Mouse (Mus musculus) C2C12 (cell line): Measurements from ENCODE around the gene Actn1. TPM values are rescaled to one million over a fixed set of nuclear protein-coding genes. Genes with fewer than 3 reads are reported as not detected.

Source experiments
- H3K27me3 ChIP-seq: one replicate; pipeline ENCODE4 v1.6.1; 2011; ENCODE audit not compliant: control insufficient read depth, insufficient read depth, insufficient read length
- H3K36me3 ChIP-seq: one replicate; pipeline ENCODE4 v1.6.1; 2011; ENCODE audit not compliant: control insufficient read depth, insufficient read depth
- H3K4me3 ChIP-seq: one replicate; pipeline ENCODE4 v1.5.1; 2011; ENCODE audit warnings: mild to moderate bottlenecking, control low read depth; ENCODE audit not compliant: poor library complexity, insufficient read depth, severe bottlenecking
- H3K79me2 ChIP-seq: one replicate; pipeline ENCODE4 v1.6.1; 2011; ENCODE audit not compliant: control insufficient read depth, insufficient read depth
- H3K79me3 ChIP-seq: one replicate; pipeline ENCODE4 v1.6.1; 2011; ENCODE audit warnings: low read depth, control low read depth
- H3ac ChIP-seq: one replicate; pipeline ENCODE3; 2011; ENCODE audit warnings: low read depth; ENCODE audit not compliant: control insufficient read depth, insufficient read length
- CEBPB ChIP-seq: IDR thresholded peaks from one replicate; pipeline ENCODE4 v1.6.1; 2011; ENCODE audit warnings: low read depth, mild to moderate bottlenecking, control low read depth, moderate library complexity
- CTCF ChIP-seq: IDR thresholded peaks from one replicate; pipeline ENCODE4 v1.5.1; 2011; ENCODE audit not compliant: control insufficient read depth, insufficient read depth, insufficient read length
- FOSL1 ChIP-seq: IDR thresholded peaks from one replicate; pipeline ENCODE4 v1.8.0; 2011; ENCODE audit warnings: mild to moderate bottlenecking, low read length; ENCODE audit not compliant: poor library complexity, insufficient read depth, severe bottlenecking
- MAX ChIP-seq: IDR thresholded peaks from one replicate; pipeline ENCODE4 v1.6.1; 2011; ENCODE audit warnings: mild to moderate bottlenecking, control low read depth
- MYOD1 ChIP-seq: IDR thresholded peaks from one replicate; pipeline ENCODE4 v1.6.1; 2011; ENCODE audit warnings: low read depth; ENCODE audit not compliant: control insufficient read depth, insufficient read length
- MYOG ChIP-seq: IDR thresholded peaks from one replicate; pipeline ENCODE4 v1.6.1; 2011; ENCODE audit not compliant: control insufficient read depth, insufficient read length; ENCODE audit errors: extremely low read depth
- USF1 ChIP-seq: IDR thresholded peaks from one replicate; pipeline ENCODE4 v1.6.1; 2011; ENCODE audit warnings: low read depth, mild to moderate bottlenecking, control low read depth, moderate library complexity
- polyA plus RNA-seq: library from polyadenylated mRNA; unstranded; fragments of >200 nt; fragmentation: generic; extraction: Trizol; gene quantifications from one replicate; pipeline ENCODE4 v1.2.1, GENCODE M21; 2012; ENCODE audit warnings: missing spikeins

Actn1 gene
- polyA plus RNA-seq, 1 experiment, result 301 TPM

DNA sequence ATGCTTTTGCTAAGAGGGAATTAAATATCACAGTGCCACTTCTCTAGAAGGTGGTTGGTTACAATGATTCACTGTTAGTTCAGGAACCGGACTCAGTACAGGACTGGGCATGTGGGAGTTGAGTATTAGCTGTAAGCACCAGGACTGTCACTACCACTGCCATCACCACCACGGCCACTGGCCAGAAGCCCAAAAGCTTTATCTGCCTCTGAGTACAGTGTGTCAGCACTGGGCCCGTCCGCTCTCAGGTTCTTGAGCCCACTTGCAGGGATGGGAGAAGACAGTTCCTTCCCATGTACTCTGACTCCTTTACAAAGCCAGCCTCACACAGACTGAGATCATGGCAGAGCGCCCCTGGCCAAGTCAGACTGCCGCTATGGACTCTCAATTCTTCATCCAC is 16.0 kb downstream of the Actn1 start:
- H3K36me3 ChIP-seq, result peaks cover 48% of the 10 kb centered on the region
- no peak overlapping the region for H3K4me3 ChIP-seq
- peaks cover 100% of the 10 kb centered on the region for H3K79me2 ChIP-seq
- H3K27me3 ChIP-seq, result no peaks in the 10 kb centered on the region
- peaks cover 100% of the 10 kb centered on the region for H3K79me3 ChIP-seq
- no peak overlapping the region for H3ac ChIP-seq
- TF ChIP-seq MAX (no peak), CEBPB (no peak), USF1 (no peak), MYOD1 (no peak), MYOG (no peak), CTCF (no peak), FOSL1 (no peak)

DNA sequence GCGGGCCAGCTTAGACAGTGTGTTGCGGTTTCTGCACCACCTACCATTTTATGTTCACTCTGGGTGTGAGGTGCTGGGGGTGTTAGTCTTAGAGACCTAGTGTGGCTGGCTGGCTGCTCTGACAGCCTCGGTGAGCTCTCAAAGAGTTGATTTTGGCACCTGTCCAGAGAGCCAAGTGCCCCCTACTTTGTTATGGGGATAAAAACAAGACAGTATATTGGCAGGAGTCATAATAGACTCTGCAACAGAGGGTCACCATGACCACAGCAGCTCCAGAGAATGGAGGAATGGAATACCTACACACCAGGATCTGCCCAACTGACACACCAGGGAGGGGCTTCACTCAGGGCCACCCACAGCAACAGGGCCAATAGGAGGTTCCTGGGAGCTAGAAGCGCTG is 16.8 kb downstream of the Actn1 start:
- no peak for TF ChIP-seq MAX
- no peak for TF ChIP-seq MYOD1
- TF ChIP-seq CEBPB, result no peak
- TF ChIP-seq MYOG, result no peak
- no peak for TF ChIP-seq USF1
- TF ChIP-seq CTCF, result no peak
- no peak for TF ChIP-seq FOSL1
- Histone ChIP-seq H3K27me3 (no peaks in the 10 kb centered on the region), H3K79me3 (peaks cover 100% of the 10 kb centered on the region), H3ac (no peak overlapping the region), H3K4me3 (no peak overlapping the region), H3K36me3 (peaks cover 44% of the 10 kb centered on the region), H3K79me2 (peaks cover 100% of the 10 kb centered on the region)

DNA sequence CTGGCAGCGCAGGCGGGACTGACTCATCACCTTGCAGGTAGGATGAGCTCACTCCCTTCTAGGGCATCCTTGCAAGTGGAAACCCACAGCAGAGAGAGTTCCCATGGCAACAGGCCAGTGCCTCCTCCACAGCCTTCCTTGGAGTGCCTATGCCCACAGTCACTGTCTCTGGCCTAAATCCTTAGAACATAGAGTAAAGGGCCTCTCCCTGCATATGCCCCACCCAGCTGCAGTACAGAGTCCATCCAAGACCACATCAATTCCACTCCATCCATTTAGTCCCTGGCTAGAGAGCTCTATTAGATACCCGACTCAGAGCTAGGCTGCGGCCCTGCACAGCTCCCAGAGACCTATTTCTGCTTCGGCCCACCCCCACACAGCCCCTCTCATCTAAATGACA is 20.7 kb downstream of the Actn1 start:
- Histone ChIP-seq H3K79me3 (peaks cover 100% of the 10 kb centered on the region), H3K4me3 (no peak overlapping the region), H3ac (no peak overlapping the region), H3K27me3 (no peaks in the 10 kb centered on the region), H3K79me2 (peaks cover 100% of the 10 kb centered on the region), H3K36me3 (peaks cover 64% of the 10 kb centered on the region)
- no peak for TF ChIP-seq MYOG
- TF ChIP-seq FOSL1, result no peak
- no peak for TF ChIP-seq CTCF
- no peak for TF ChIP-seq MYOD1
- no peak for TF ChIP-seq MAX
- no peak for TF ChIP-seq CEBPB
- TF ChIP-seq USF1, result no peak

DNA sequence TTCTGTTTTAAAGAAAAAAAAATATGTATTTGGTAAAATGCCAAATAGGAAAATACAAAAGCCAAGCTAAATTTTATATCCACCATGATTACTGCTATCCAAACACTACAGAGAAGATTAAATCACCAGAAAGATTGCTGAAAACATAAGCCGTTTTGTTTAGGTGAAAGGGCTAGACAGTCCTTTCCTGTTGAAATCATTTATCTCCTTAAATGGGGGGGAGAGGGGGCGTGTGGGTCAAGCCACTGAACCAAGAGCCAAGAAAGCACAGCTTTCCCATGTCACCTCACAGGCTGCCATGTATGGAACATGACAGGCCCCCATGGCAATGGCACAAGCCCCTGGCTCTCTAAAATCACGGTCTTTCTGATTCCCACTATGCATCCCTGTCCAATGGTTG is 21.6 kb downstream of the Actn1 start:
- H3K36me3 ChIP-seq, result peaks cover 64% of the 10 kb centered on the region
- H3K79me3 ChIP-seq, result peaks cover 100% of the 10 kb centered on the region
- no peak overlapping the region for H3K4me3 ChIP-seq
- H3ac ChIP-seq, result no peak overlapping the region
- no peaks in the 10 kb centered on the region for H3K27me3 ChIP-seq
- TF ChIP-seq FOSL1, result no peak
- TF ChIP-seq MYOD1, result no peak
- no peak for TF ChIP-seq USF1
- TF ChIP-seq CEBPB, result no peak
- TF ChIP-seq MAX, result no peak
- peaks cover 100% of the 10 kb centered on the region for H3K79me2 ChIP-seq

DNA sequence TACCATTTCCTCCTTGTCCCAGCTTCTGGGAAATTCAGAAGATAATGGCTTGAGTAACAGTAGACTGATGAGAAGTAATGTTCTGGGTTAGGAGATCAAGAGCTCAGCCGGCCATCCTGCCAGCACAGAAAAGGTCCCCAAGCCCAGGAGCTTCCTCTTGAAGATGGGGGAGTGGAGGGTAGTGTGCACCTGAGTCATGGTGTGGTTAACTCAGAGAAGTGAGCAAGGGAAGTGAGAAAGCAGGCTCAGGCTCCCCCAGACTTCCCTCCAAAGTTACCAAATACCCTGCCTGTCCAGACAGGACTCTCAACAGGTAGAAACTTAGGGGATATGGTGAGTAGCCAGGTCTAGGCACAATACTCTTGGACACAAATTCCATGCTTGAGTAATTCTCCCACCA is 24.9 kb downstream of the Actn1 start:
- Histone ChIP-seq H3K4me3 (no peak overlapping the region), H3K79me2 (peaks cover 100% of the 10 kb centered on the region), H3ac (no peak overlapping the region), H3K27me3 (no peaks in the 10 kb centered on the region), H3K79me3 (peaks cover 99% of the 10 kb centered on the region), H3K36me3 (peaks cover 37% of the 10 kb centered on the region)
- TF ChIP-seq MYOG, result no peak
- no peak for TF ChIP-seq MYOD1
- no peak for TF ChIP-seq MAX
- no peak for TF ChIP-seq CEBPB
- no peak for TF ChIP-seq CTCF
- no peak for TF ChIP-seq USF1
- TF ChIP-seq FOSL1, result no peak

DNA sequence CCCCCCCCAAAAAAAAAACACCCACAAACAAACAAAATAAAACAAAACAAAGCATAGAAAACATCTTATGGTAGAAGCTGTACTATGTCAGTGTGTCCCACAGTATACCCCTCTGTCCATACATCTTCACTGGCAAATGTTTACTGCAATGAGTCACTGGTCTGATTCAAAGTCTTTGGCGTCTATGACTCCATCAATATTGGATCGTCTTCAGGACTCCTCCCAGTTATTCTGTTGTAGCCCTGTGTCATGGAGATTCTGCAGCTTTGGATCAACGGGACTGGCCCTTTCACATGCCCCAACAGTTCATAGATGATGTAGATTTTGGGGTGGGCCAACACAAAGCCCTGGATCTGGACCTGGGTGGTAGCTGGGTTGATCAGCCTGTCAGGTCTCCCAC is 25.9 kb downstream of the Actn1 start:
- Histone ChIP-seq H3K4me3 (no peak overlapping the region), H3K36me3 (peaks cover 35% of the 10 kb centered on the region), H3K79me2 (peaks cover 100% of the 10 kb centered on the region), H3K27me3 (no peaks in the 10 kb centered on the region), H3ac (no peak overlapping the region), H3K79me3 (peaks cover 88% of the 10 kb centered on the region)
- TF ChIP-seq MYOG (no peak), FOSL1 (no peak), MYOD1 (no peak), CEBPB (no peak), MAX (no peak), USF1 (no peak), CTCF (no peak)
